Mouse (Mus musculus): Measurements from ENCODE around the gene Map2k7. TPM values are rescaled to one million over a fixed set of nuclear protein-coding genes. Genes with fewer than 3 reads are reported as not detected.

The Map2k7 gene
- polyA plus RNA-seq, 1 experiment, result 35.0 TPM

- H3K4me3 ChIP-seq, result no peak within 1 kb of the TSS
- H3ac ChIP-seq (ENCODE audit: control insufficient read depth, insufficient read length), result no peak within 1 kb of the TSS
- H3K27me3 ChIP-seq (ENCODE audit: control insufficient read depth, insufficient read depth, insufficient read length), result no peaks in the 10 kb centered on the region
- peaks cover 5% of the 10 kb centered on the region for H3K36me3 ChIP-seq (ENCODE audit: control insufficient read depth, insufficient read depth)
- no peak within 1 kb of the TSS for H3K4me2 ChIP-seq (ENCODE audit: low read depth)
- no peak for TF ChIP-seq TCF12 (IDR thresholded peaks at IDR 0.05; ENCODE audit: insufficient read depth, poor library complexity, severe bottlenecking)
- TF ChIP-seq POLR2A (IDR thresholded peaks at IDR 0.05; ENCODE audit: insufficient read length, low read depth), result peak; percentile 16
- H3K79me2 ChIP-seq (ENCODE audit: control insufficient read depth, insufficient read depth), result no peaks in the 10 kb centered on the region
Measured at GRCm38 (mm10) chr8:4247951-4248540, 9.5 kb downstream of the Map2k7 start, which contains the start of gene Tgfbr3l. Gene Tgfbr3l, plus strand, starts transcription at chr8:4248214.

GRCm38 (mm10) chr8:4249213-4249612 lies 10.7 kb downstream of the Map2k7 start:
- no peak for TF ChIP-seq MYOD1 (IDR thresholded peaks at IDR 0.05; ENCODE audit: control insufficient read depth in 1 of 3, insufficient read length in 2 of 3, low read depth in 2 of 3)
- no peak for TF ChIP-seq POLR2A (IDR thresholded peaks at IDR 0.05; ENCODE audit: insufficient read length, low read depth)
- TF ChIP-seq SRF (IDR thresholded peaks at IDR 0.05; ENCODE audit: control insufficient read depth, insufficient read length, low read depth), result no peak
- H3K79me2 ChIP-seq (ENCODE audit: control insufficient read depth, insufficient read depth), result no peaks in the 10 kb centered on the region
- H3K4me3 ChIP-seq, result no peak overlapping the region
- no peak overlapping the region for H3K4me2 ChIP-seq (ENCODE audit: low read depth)
- H3K36me3 ChIP-seq (ENCODE audit: control insufficient read depth, insufficient read depth), result peaks cover 5% of the 10 kb centered on the region
- no peaks in the 10 kb centered on the region for H3K27me3 ChIP-seq (ENCODE audit: control insufficient read depth, insufficient read depth, insufficient read length)
- H3ac ChIP-seq (ENCODE audit: control insufficient read depth, insufficient read length), result no peak overlapping the region

- Histone ChIP-seq H3K4me3 (no peak overlapping the region), H3K4me2 (ENCODE audit: low read depth) (no peak overlapping the region), H3K36me3 (ENCODE audit: control insufficient read depth, insufficient read depth) (peaks cover under 1% of the 10 kb centered on the region), H3K79me2 (ENCODE audit: control insufficient read depth, insufficient read depth) (no peaks in the 10 kb centered on the region), H3K27me3 (ENCODE audit: control insufficient read depth, insufficient read depth, insufficient read length) (no peaks in the 10 kb centered on the region), H3ac (ENCODE audit: control insufficient read depth, insufficient read length) (no peak overlapping the region)
- TF ChIP-seq POLR2AphosphoS2 (IDR thresholded peaks at IDR 0.05; ENCODE audit: insufficient read length, low read depth), result peak; percentile 63
- TF ChIP-seq SRF (IDR thresholded peaks at IDR 0.05; ENCODE audit: control insufficient read depth, insufficient read length, low read depth), result no peak
Measured at GRCm38 (mm10) chr8:4250306-4250970, 11.9 kb downstream of the Map2k7 start.

GRCm38 (mm10) chr8:4252116-4252760 lies 13.7 kb downstream of the Map2k7 start:
- no peaks in the 10 kb centered on the region for H3K27me3 ChIP-seq (ENCODE audit: control insufficient read depth, insufficient read depth, insufficient read length)
- no peaks in the 10 kb centered on the region for H3K36me3 ChIP-seq (ENCODE audit: control insufficient read depth, insufficient read depth)
- TF ChIP-seq TCF12 (IDR thresholded peaks at IDR 0.05; ENCODE audit: insufficient read depth, poor library complexity, severe bottlenecking) (no peak), POLR2AphosphoS2 (IDR thresholded peaks at IDR 0.05; ENCODE audit: insufficient read length, low read depth) (peak; percentile 3)
- peak overlapping the region; percentile 46 for H3K4me3 ChIP-seq
- peak overlapping the region; percentile 99 for H3K4me2 ChIP-seq (ENCODE audit: low read depth)
- H3K79me2 ChIP-seq (ENCODE audit: control insufficient read depth, insufficient read depth), result no peaks in the 10 kb centered on the region
- peak overlapping the region; percentile 74 for H3ac ChIP-seq (ENCODE audit: control insufficient read depth, insufficient read length)

GRCm38 (mm10) chr8:4252934-4253841 lies 14.6 kb downstream of the Map2k7 start, which contains the start of gene Snapc2:
Gene Snapc2, plus strand, starts transcription at chr8:4253080.
- Histone ChIP-seq H3K4me2 (ENCODE audit: low read depth) (peak within 1 kb of the TSS; percentile 99), H3ac (ENCODE audit: control insufficient read depth, insufficient read length) (peak within 1 kb of the TSS; percentile 74), H3K79me2 (ENCODE audit: control insufficient read depth, insufficient read depth) (no peaks in the 10 kb centered on the region), H3K4me3 (peak within 1 kb of the TSS; percentile 46), H3K36me3 (ENCODE audit: control insufficient read depth, insufficient read depth) (no peaks in the 10 kb centered on the region), H3K27me3 (ENCODE audit: control insufficient read depth, insufficient read depth, insufficient read length) (no peaks in the 10 kb centered on the region)
- no peak for TF ChIP-seq CEBPB (IDR thresholded peaks at IDR 0.05; ENCODE audit: insufficient read depth, poor library complexity, severe bottlenecking)
- TF ChIP-seq SRF (IDR thresholded peaks at IDR 0.05; ENCODE audit: control insufficient read depth, insufficient read length, low read depth), result peak; percentile 38
- peak; percentile 61 for TF ChIP-seq POLR2AphosphoS2 (IDR thresholded peaks at IDR 0.05; ENCODE audit: insufficient read length, low read depth)
- no peak for TF ChIP-seq MAX (IDR thresholded peaks at IDR 0.05; ENCODE audit: low read depth)
- no peak for TF ChIP-seq TCF3 (IDR thresholded peaks at IDR 0.05; ENCODE audit: insufficient read length, low read depth)
- no peak for TF ChIP-seq TCF12 (IDR thresholded peaks at IDR 0.05; ENCODE audit: insufficient read depth, poor library complexity, severe bottlenecking)
- TF ChIP-seq MYOG (IDR thresholded peaks at IDR 0.05; ENCODE audit: control insufficient read depth in 1 of 3, insufficient read depth in 1 of 3, insufficient read length in 2 of 3, low read depth in 2 of 3), result no peak
- TF ChIP-seq MYOD1 (IDR thresholded peaks at IDR 0.05; ENCODE audit: control insufficient read depth in 1 of 3, insufficient read length in 2 of 3, low read depth in 2 of 3), result no peak
- TF ChIP-seq REST (IDR thresholded peaks at IDR 0.05; ENCODE audit: insufficient read depth, insufficient read length), result no peak
- no peak for TF ChIP-seq POLR2A (IDR thresholded peaks at IDR 0.05; ENCODE audit: insufficient read length, low read depth)
